Mouse (Mus musculus): ENCODE measurements around the gene 4930402H24Rik.

GRCm38 (mm10) chr2:130791722-130792121 is 114.5 kb downstream of the 4930402H24Rik start:
- no peak for TF ChIP-seq CTCF (conservative IDR thresholded peaks at IDR 0.05; ENCODE audit: low read length)
- TF ChIP-seq NANOG (IDR thresholded peaks at IDR 0.05; ENCODE audit: borderline replicate concordance, low read length), result no peak
